In genomic region chr11:89024181-89024881, GRCm38 (mm10) we compare ENCODE assay signal across 9 mouse cellular contexts. TPM values are rescaled to one million over a fixed set of nuclear protein-coding genes. Genes with fewer than 3 reads are reported as not detected.
DNase-seq lines count a peak whose midpoint lies in the region; ATAC-seq and TF ChIP-seq lines count a peak whose summit lies in the region.
"Had no signal": no experiment of that assay in that cellular context is flagged by ENCODE, and none has a peak within 500 bp of the region (broad histone marks: within the 10 kb centered on the region; RNA-seq: fewer than 3 reads in every experiment).

No protein-coding gene starts in this region.

- H3K9ac ChIP-seq in hindbrain, postnatal 0 days (replicated peaks; ENCODE audit: low read length), result no peak overlapping the region
- H3K9ac ChIP-seq in liver, embryonic 12.5 days, result no peak overlapping the region
- H3K9ac ChIP-seq: neural tube, embryonic 13.5 days had no signal

- peak; percentile 21 to 92 for DNase-seq in left cerebral cortex, postnatal 10 days (ENCODE audit: extremely low spot score in 1 of 2, low spot score in 2 of 2)
- DNase-seq in left cerebral cortex, adult 11 months (ENCODE audit: low spot score), result no peak
- peak; percentile 92 for DNase-seq in adrenal gland, postnatal 10 days
- DNase-seq in gastrocnemius, postnatal 14 days, result peak; percentile 79
- peak; percentile 71 for DNase-seq in hindbrain, postnatal 0 days (ENCODE audit: low spot score)
- peak; percentile 64 for DNase-seq in ovary, postnatal 14 days (ENCODE audit: low spot score)
- DNase-seq in urinary bladder, postnatal 4 days (ENCODE audit: low spot score in 2 of 2), result peak; percentile 71 to 85

- no peaks in the 10 kb centered on the region for H3K36me3 ChIP-seq in hindbrain, postnatal 0 days (ENCODE audit: insufficient read depth, low read length)
- peaks cover 18% of the 10 kb centered on the region for H3K36me3 ChIP-seq in liver, embryonic 12.5 days
- H3K36me3 ChIP-seq: neural tube, embryonic 13.5 days had no signal

- H3K4me2 ChIP-seq in hindbrain, postnatal 0 days (ENCODE audit: low read depth, low read length), result 0 out of 2 replicates have a peak overlapping the region, but pooled peaks have one; percentile 11
- H3K4me2 ChIP-seq in liver, embryonic 12.5 days, result no peak overlapping the region
- H3K4me2 ChIP-seq: neural tube, embryonic 13.5 days had no signal

- H3K27me3 ChIP-seq in hindbrain, postnatal 0 days (ENCODE audit: insufficient read depth, low read length), result no peaks in the 10 kb centered on the region
- H3K27me3 ChIP-seq in liver, embryonic 12.5 days (replicated peaks), result no peaks in the 10 kb centered on the region
- H3K27me3 ChIP-seq: neural tube, embryonic 13.5 days had no signal

- H3K27ac ChIP-seq in hindbrain, postnatal 0 days, result peak overlapping the region; percentile 36; the same call in 1 of the 2 replicates
- peak overlapping the region; percentile 66 for H3K27ac ChIP-seq in liver, embryonic 12.5 days
- H3K27ac ChIP-seq: neural tube, embryonic 13.5 days had no signal

- H3K9me3 ChIP-seq in hindbrain, postnatal 0 days (ENCODE audit: low read length), result no peaks in the 10 kb centered on the region
- H3K9me3 ChIP-seq in liver, embryonic 12.5 days (replicated peaks), result no peaks in the 10 kb centered on the region
- H3K9me3 ChIP-seq: neural tube, embryonic 13.5 days had no signal

- no peak for TF ChIP-seq CTCF in hindbrain, postnatal 0 days (IDR thresholded peaks at IDR 0.05; ENCODE audit: low read depth)

- H3K4me3 ChIP-seq in hindbrain, postnatal 0 days (ENCODE audit: low read length), result no peak overlapping the region
- H3K4me3 ChIP-seq in liver, embryonic 12.5 days, result no peak overlapping the region
- H3K4me3 ChIP-seq: neural tube, embryonic 13.5 days had no signal

- WGBS in hindbrain, postnatal 0 days, result 48% methylated on average over 11 of the region's 11 CpGs
- 57% methylated on average over 11 of the region's 11 CpGs for WGBS in liver, embryonic 12.5 days (ENCODE audit: insufficient replicate concordance)

- intact Hi-C loops in left cerebral cortex, postnatal 10 days (cut with DNase I), result no loop called here
- intact Hi-C loops in gastrocnemius, postnatal 14 days (cut with DNase I; ENCODE audit: low total_unique reads), result no loop called here

- peak; percentile 67 for ATAC-seq in hindbrain, postnatal 0 days
- peak; percentile 42 for ATAC-seq in liver, embryonic 12.5 days

- H3K4me1 ChIP-seq in hindbrain, postnatal 0 days (ENCODE audit: insufficient read depth, low read length), result 0 out of 2 replicates have a peak, but pooled peaks cover 7% of the 10 kb centered on the region
- peaks cover 81% of the 10 kb centered on the region for H3K4me1 ChIP-seq in liver, embryonic 12.5 days

RNA-seq across cellular contexts. Expression of gene Trim25, which starts 25.2 kb away (rescaled TPM):
- 1 to 10 TPM; 6.0 to 6.3 TPM for total RNA-seq in left cerebral cortex, postnatal 10 days (2021)
- 10 to 100 TPM; 84.3 to 86.7 TPM for total RNA-seq in adrenal gland, postnatal 10 days (2021)
- 10 to 100 TPM; 11.3 to 12.6 TPM for total RNA-seq in gastrocnemius, postnatal 14 days (2021)
- total RNA-seq in hindbrain, postnatal 0 days (2014; rRNA removed), result 0.97 and 4.6 TPM in 2 replicates
- 5.3 and 6.2 TPM in 2 replicates for polyA plus RNA-seq in hindbrain, postnatal 0 days (2015; fragmentation: Nextera tagmentation; extraction: Ambion mirVana)
- 23.1 and 25.9 TPM in 2 replicates for polyA plus RNA-seq in liver, embryonic 12.5 days (2016; fragmentation: Nextera tagmentation; extraction: Ambion mirVana)

RNA-seq across cellular contexts. Expression of gene Dgke, which starts 42.3 kb away (rescaled TPM):
- total RNA-seq in left cerebral cortex, postnatal 10 days (2021), result 10 to 100 TPM; 42.4 to 42.9 TPM
- total RNA-seq in adrenal gland, postnatal 10 days (2021), result 10 to 100 TPM; 10.5 to 12.8 TPM
- 1 to 10 TPM; 3.9 to 4.3 TPM for total RNA-seq in gastrocnemius, postnatal 14 days (2021)
- 32.6 and 33.5 TPM in 2 replicates for total RNA-seq in hindbrain, postnatal 0 days (2014; rRNA removed)
- 14.6 and 14.7 TPM in 2 replicates for polyA plus RNA-seq in hindbrain, postnatal 0 days (2015; fragmentation: Nextera tagmentation; extraction: Ambion mirVana)
- 1.6 and 1.7 TPM in 2 replicates for polyA plus RNA-seq in liver, embryonic 12.5 days (2016; fragmentation: Nextera tagmentation; extraction: Ambion mirVana)

RNA-seq across cellular contexts. Expression of gene Gm525, which starts 49.3 kb away (rescaled TPM):
- total RNA-seq in left cerebral cortex, postnatal 10 days (2021), result not detected
- not detected for total RNA-seq in adrenal gland, postnatal 10 days (2021)
- not detected for total RNA-seq in gastrocnemius, postnatal 14 days (2021)
- not detected in 2 replicates for total RNA-seq in hindbrain, postnatal 0 days (2014; rRNA removed)
- 0.48 and 0.63 TPM in 2 replicates for polyA plus RNA-seq in hindbrain, postnatal 0 days (2015; fragmentation: Nextera tagmentation; extraction: Ambion mirVana)
- not detected in 2 replicates for polyA plus RNA-seq in liver, embryonic 12.5 days (2016; fragmentation: Nextera tagmentation; extraction: Ambion mirVana)
- polyA plus RNA-seq: neural tube, embryonic 13.5 days had no signal

RNA-seq across cellular contexts. Expression of gene Coil, which starts 54.3 kb away (rescaled TPM):
- 10 to 100 TPM; 21.0 to 21.3 TPM for total RNA-seq in left cerebral cortex, postnatal 10 days (2021)
- total RNA-seq in adrenal gland, postnatal 10 days (2021), result 10 to 100 TPM in 1 of 2 experiments, 1 to 10 TPM in 1; 9.1 to 10.9 TPM
- 1 to 10 TPM; 4.1 to 4.2 TPM for total RNA-seq in gastrocnemius, postnatal 14 days (2021)
- total RNA-seq in hindbrain, postnatal 0 days (2014; rRNA removed), result 21.7 and 29.0 TPM in 2 replicates
- 22.8 and 24.7 TPM in 2 replicates for polyA plus RNA-seq in hindbrain, postnatal 0 days (2015; fragmentation: Nextera tagmentation; extraction: Ambion mirVana)
- 9.3 and 9.7 TPM in 2 replicates for polyA plus RNA-seq in liver, embryonic 12.5 days (2016; fragmentation: Nextera tagmentation; extraction: Ambion mirVana)

RNA-seq across cellular contexts. Expression of gene Elobl, which starts 57.6 kb away (rescaled TPM):
- not detected for total RNA-seq in left cerebral cortex, postnatal 10 days (2021)
- not detected for total RNA-seq in adrenal gland, postnatal 10 days (2021)
- total RNA-seq in gastrocnemius, postnatal 14 days (2021), result not detected
- total RNA-seq in hindbrain, postnatal 0 days (2014; rRNA removed), result not detected in 2 replicates
- polyA plus RNA-seq in hindbrain, postnatal 0 days (2015; fragmentation: Nextera tagmentation; extraction: Ambion mirVana), result not detected in 2 replicates
- not detected in 2 replicates for polyA plus RNA-seq in liver, embryonic 12.5 days (2016; fragmentation: Nextera tagmentation; extraction: Ambion mirVana)
- polyA plus RNA-seq: neural tube, embryonic 13.5 days had no signal

Comparison
In these comparisons a context has a peak if more than half of its experiments do, and no peak if none do; other contexts are left out.
1. RNA of gene Trim25, which starts 25.2 kb away (total RNA-seq): 84.3 to 86.7 TPM in adrenal gland, postnatal 10 days; 11.3 to 12.6 TPM in gastrocnemius, postnatal 14 days, 6.0 to 6.3 TPM in left cerebral cortex, postnatal 10 days and 0.97 to 4.6 TPM in hindbrain, postnatal 0 days; every median in the first group is over 4 times any median in the second.